Mouse (Mus musculus) MEL-GATA-1-ER (cell line): ENCODE measurements around the gene Smco4.
"Not testable (repeated sequence)": the region's sequence is repeated elsewhere in the genome, so short reads cannot be mapped to it uniquely, and the experiment has no call there.

Experiments used
- DNase-seq: peaks from one replicate; pipeline ENCODE4 v3.0.0-alpha.2; 2012; ENCODE audit warnings: low read depth; ENCODE audit errors: extremely low read depth

The Smco4 gene

DNA sequence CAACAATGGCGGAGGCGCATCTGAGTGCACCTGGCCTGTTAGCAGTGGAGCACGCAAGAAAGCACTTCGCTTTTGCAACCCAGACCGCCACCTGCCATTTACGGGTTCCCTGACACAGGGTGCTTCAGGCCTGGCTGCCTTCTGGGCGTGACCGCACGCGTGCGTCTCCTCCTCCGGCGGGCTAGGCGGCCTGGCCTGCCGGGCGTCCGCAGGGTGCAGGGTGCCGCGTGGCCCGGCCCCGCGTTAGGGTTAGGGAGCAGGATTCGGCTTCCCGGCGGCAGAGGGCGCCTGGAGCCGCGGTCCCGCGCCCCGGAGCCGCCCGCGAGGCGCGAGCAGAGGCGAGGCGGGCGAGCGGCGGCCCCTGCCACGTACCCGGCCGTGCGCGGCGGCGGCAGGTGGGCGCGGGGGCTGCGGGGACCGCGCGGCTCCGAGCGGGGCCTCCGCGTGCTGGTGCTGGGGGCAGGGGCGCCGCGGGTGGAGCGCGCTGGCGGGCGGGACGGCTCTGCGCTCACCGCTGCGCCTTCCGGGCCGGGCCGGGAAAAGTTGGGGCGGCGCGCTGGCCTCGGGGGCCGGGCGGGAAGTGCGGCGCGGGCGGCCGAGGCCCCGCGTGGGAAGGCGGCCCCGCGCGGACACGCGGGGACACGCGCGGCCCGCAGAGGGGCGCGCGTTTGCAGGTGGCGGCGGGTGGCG lies at the start of gene Smco4:
Gene Smco4 (plus strand): TSS at position 198 of the 690 bp plus-strand sequence.
- DNase-seq: no peak

DNA sequence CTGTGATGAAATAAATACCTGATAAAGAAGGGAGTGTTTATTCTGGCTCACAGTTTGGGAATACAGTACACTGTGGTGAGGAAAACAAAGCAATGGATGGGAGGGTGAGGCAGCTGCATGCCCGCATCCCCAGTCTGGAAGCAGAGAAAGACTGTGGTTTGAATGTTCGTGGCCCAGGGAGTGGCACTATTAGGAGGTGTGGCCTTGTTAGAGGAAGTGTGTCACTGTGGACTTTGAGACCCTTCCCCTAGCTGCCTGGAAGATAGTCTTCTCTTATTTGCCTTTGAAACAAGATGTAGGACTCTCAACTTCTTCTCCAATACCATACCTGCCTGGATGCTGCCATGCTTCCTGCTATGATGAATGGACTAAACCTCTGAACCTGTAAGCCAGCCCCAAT lies 45.8 kb upstream of the Smco4 start:
- no peak for DNase-seq

- DNase-seq: no peak
Measured at GRCm38 (mm10) chr9:15450921-15451320, 42.3 kb upstream of the Smco4 start.

DNA sequence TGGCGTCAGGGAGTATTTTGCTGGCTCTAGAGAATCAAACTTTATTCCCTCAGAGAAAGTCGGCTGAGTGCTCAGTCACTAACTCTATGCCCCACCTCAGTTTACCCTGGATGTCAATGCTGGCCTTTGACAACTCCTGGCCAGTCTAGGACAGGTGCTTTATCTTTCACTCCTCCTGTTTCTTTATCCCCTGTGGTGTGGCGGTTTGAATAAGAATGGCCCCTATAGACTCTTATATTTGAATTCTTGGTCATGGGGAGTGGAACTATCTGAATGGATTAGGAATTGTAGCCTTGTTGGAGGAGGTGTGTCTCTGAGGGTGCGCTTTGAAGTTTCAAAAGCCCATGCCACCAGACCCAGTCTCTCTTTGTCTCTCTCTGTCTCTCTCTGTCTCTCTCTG lies 21.0 kb upstream of the Smco4 start:
- no peak for DNase-seq

DNA sequence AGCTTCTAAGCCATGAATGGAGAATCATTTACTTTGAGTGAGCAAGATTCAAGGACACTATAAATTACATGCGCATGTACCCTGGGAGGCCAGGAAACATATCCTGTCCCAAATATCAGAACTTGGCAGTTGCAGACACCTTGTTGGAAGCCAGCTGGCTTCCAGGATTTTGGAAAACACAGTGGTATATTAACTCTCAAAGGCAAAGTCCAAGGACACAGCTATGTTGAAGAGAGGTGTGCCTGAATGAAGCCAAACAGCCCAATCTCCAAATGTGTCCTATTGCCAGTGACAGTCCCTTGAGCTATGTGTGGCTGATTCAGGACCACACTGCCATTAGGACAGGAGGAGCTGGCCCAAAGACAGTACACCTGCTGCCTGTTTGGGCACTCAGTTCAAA lies 20.0 kb upstream of the Smco4 start:
- DNase-seq: no peak

- DNase-seq: no peak
Measured at GRCm38 (mm10) chr9:15477556-15477955, 15.7 kb upstream of the Smco4 start.

- no peak for DNase-seq
Measured at GRCm38 (mm10) chr9:15487682-15488424, 5.4 kb upstream of the Smco4 start.

DNA sequence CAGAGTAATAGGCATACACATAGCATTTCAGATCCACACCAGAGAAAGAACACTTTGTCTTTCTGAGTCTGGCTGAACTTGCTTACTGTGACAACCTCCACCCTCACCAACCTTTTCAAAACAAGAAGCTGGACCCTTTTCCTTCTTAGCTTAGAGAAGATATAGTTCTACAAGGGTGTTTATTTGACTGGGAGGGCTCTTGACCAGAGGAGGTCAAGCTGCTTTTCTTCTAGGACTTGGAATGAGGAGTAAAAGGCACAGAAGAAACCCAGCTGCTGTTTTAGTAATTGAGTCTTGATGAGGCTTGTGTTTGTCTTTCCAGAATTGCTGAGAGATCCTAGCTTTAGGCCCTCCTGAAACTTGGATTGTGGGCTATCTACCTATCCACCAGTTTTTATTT lies 3.9 kb upstream of the Smco4 start:
- no peak for DNase-seq

- no peak for DNase-seq
Measured at GRCm38 (mm10) chr9:15490331-15491100, 2.7 kb upstream of the Smco4 start.

DNA sequence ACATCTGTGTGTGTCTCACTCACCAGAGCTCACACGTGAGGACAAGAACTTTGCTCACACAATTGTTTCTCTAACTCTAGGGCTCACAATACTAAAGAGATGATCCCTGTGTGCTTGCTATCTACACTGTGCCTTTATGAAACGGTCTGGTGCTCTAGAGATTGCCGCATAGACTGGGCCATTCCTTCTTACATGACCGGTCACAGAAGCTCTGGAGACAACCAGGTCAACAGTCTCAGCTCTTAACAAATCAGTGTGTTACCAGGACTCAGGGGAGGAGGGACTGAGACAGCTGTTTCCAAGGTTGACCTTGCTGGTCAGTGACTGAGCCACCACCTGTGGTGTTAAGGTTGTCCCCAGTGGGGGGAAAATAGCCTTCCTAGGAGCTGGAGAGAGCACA lies 1.5 kb upstream of the Smco4 start:
- DNase-seq: no peak

GRCm38 (mm10) chr9:15492401-15492800 lies 831 bp upstream of the Smco4 start:
- no peak for DNase-seq

GRCm38 (mm10) chr9:15493925-15494558 lies 810 bp downstream of the Smco4 start:
- DNase-seq: no peak

- DNase-seq: not testable (repeated sequence)
Measured at GRCm38 (mm10) chr9:15495281-15495680, 2.0 kb downstream of the Smco4 start.

GRCm38 (mm10) chr9:15495921-15496577 lies 2.8 kb downstream of the Smco4 start:
- DNase-seq: no peak

GRCm38 (mm10) chr9:15500025-15500424 lies 6.8 kb downstream of the Smco4 start:
- no peak for DNase-seq

GRCm38 (mm10) chr9:15501319-15502256 lies 8.4 kb downstream of the Smco4 start:
- no peak for DNase-seq

DNA sequence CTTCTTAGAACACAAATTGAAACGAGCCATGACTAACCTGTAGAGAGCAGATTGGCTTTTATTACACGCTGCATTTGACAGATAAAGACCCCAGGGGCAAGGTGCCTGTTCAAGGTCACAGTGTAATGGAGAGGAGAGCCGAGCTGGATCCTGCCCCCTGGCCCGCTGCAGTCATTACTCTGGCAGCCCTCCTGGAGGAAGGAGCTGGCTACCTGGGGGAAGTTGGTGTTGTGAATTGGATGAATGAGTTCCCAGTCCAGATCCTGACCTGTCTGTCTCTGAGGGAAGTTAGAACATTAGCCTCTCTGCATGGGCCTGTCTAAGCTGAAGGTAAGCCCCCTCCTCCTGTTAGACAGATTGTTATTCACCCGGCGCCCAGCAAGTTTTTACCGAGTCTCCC lies 9.2 kb downstream of the Smco4 start:
- no peak for DNase-seq

GRCm38 (mm10) chr9:15503307-15503706 lies 10.1 kb downstream of the Smco4 start:
- no peak for DNase-seq

DNA sequence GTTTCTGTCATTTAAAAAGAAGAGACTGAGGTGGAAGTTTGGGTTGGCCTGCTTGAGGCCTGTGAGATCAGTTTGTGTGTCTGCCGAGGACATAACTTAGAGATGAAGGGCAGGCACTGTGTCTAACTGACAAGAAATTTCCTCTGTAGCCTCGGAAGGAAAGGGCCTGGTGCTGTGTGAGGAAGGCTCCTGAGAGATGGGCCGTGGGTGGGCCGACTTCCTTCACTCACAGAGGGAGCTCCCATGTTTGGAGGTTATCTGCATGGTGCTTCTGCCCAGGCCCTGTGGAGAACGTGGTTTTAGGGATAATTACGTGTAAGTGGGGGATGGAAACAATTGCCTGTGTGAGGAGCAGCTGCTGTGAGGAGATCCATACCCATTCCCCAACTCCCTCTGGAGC lies 10.6 kb downstream of the Smco4 start:
- no peak for DNase-seq

- no peak for DNase-seq
Measured at GRCm38 (mm10) chr9:15505288-15505687, 12.1 kb downstream of the Smco4 start.
